Mouse (Mus musculus): Measurements from ENCODE around the gene Hecw2.

GRCm38 (mm10) chr1:53852086-53852610, 342.8 kb downstream of the Hecw2 start:
- TF ChIP-seq EP300 (IDR thresholded peaks at IDR 0.05; ENCODE audit: insufficient read depth, low read depth, low read length) = no peak
- no peak for TF ChIP-seq CTCF (IDR thresholded peaks at IDR 0.05)
- TF ChIP-seq POLR2A (IDR thresholded peaks at IDR 0.05; ENCODE audit: insufficient read depth, low read depth, low read length) = no peak
